Mouse (Mus musculus) urinary bladder, postnatal 36 days (tissue): ENCODE results near the gene Eftud2.
A peak's percentile ranks its signal among the peaks of the same experiment; 100 is the strongest.

ENCODE experiments used
- DNase-seq, 2 experiments: peaks; one replicate each; pipeline ENCODE4 v3.0.0; 2022; ENCODE audit warnings: low spot score in 2 of 2, mixed read lengths in 1 of 2

Eftud2 gene

DNA sequence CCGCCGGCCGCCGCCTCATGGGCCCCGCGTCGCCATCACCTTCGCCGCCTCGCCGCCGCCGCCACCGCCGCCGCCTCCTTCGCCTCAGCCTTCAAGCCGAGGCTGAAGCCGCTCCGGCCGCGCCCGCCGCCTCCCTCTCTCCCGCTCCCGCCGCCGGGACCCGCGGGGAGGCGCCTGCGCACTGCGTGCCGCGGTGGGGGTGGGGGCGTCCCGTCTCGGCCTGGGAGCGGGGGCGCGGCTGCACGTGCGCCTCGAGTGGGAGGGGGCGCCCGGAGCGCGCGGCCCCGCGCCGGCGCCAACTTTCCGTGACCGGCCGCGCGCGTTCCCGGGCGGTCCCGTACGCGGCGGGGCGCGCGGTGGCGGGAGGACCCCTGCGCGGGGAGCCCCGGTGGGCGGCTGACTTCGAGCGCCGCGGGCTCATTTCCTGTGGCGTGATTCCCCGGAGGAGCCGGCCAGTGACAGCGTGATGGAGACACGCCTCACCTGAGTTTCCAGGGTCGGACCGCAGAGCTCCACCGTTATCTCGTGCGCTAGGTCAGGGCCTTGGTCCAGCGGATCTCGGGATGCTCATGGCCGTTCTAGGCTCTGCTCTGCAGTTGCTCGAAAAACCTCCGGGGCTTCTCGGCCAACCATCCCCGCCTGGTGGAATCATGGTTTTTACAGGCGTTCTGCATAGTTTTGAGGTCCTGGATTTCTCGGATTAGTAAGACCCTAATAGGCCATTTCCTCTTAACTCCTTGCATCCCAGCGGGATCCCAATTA lies 61.6 kb downstream of the Eftud2 start, which contains the start of gene Gjc1:
Gene Gjc1, minus strand, starts transcription at position 680 of the 762 bp plus-strand sequence.
- peak; percentile 36 to 61 for DNase-seq

DNA sequence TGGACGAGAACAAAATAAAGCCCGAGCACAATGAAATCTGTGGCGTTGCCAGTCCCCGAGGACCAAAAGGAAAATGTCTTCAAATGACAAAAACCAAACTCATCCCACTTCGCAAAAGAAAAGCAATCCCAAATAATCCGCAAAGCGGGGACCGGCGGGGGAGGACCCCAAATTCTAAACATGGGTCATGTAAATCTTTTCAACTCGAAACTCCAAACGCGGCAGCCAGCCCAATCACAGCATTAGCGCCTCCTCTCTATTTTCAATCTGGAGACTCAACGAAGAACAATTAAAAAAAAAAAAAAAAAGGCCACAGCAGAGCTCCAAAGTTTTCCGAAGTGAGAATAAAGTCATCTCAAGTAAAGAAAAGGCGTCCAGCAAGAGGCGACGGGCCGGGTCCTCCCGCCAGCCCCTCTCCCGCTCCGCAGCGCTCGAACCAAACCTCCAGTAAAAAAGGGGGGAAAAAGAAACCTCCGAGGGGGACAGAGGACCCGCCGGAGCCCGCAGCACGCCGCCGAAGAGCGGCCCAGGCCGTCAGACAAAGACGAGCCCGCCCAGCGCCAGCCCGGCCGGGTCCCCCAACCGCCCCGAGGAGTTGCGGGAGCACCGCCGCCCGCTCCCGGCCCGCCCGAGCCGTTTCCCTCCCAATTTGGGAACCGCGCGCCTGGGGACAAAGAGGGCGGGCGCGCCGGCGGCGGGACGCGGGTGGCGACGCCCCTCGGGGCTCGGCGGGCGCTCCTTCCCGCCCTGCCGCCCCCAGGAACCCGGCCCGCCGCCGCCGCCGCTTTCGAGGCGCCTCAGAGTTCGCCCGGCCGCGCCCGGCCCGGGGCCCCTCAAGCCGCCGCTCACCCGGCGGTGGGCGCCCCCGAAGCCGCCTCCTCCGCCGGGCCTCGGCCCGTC lies 62.4 kb downstream of the Eftud2 start:
- DNase-seq = peak in 1 of 2 experiments; percentile 11

DNA sequence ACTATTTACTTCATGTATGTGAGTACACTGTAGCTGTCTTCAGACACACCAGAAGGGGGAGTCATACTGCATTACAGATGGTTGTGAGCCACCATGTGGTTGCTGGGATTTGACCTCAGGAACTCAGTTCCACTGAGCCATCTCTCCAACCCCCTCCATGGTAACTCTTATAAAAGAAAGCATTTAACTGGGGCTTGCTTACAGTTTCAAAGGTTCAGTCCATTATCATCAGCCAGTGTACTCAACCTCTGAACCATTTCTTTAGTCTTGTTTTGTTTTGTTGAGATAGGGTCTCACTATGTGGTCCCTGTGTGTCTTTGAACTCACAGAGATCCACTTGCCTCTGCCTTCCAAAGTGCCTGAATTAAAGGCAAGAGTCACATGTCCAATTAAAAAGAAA lies 65.9 kb downstream of the Eftud2 start:
- DNase-seq = no peak

DNA sequence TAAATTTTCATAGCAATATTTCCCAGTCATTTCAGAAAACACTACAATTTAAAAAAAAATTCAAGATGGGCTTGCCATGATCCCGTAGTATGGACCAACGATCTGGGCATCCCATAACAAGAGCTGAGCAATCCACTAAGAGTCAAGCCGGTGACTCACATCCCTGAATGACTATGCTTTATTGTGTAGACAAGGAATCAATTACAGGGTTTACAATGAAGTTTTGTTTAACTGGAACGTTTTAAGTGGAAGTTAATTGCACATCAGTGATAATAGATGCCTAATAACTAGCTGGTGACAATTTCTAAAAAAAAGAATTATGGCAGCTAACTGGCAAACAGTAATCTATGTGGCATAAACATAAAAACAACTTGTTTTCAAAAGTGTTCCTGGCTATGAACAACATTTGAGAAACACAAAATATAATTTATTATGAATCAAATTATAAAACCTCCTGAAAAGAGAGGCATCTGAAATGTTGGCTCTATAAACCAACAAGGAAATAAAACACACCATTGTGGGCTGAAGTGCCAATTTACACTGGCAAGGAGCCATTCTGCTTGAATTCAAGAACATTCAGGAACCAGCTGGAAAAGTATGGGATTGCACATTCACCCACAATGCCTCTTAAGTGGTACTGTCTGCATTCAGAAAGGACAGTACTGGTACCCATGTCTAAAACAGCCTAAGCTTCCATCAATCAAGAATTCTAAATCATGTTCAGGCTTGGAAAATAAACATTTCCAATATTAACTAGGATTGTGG lies 69.9 kb downstream of the Eftud2 start:
- no peak for DNase-seq

DNA sequence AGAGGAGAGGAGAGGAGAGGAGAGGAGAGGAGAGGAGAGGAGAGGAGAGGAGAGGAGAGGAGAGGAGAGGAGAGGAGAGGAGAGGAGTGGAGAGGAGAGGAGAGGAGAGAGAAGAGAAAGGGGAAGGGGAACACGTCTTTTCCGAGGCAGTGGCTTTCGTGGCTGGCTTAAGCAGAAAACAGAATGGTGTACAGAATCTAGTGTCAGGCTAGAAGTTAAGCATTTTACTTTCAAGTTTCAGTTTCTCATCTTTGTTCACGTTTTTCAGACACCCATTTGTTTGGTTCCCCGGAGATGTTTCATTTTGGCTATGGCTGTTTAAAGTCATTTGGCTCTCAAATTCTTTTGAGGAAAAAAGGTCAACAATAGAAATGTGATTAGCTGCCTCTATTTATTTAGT lies 72.5 kb downstream of the Eftud2 start:
- DNase-seq = no peak

DNA sequence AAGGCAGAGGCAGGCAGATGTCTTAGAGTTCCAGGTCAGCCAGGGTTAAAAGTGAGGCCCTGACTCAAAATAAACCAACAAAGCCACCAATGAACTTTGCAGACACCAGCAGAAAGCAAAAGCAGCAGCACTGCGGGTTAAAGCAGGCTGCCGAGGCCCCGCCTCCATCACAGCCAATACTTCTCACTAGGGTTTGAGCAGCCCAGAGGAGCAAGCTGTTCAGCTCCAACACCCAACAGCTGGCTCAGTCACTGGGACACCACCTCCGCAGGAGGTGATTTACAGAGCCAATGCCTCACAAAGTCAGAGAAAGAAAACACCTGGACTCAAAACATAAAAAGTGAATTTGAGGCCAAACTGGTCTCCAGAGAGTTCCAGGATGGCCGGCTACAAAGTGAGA lies 77.3 kb downstream of the Eftud2 start:
- no peak for DNase-seq

DNA sequence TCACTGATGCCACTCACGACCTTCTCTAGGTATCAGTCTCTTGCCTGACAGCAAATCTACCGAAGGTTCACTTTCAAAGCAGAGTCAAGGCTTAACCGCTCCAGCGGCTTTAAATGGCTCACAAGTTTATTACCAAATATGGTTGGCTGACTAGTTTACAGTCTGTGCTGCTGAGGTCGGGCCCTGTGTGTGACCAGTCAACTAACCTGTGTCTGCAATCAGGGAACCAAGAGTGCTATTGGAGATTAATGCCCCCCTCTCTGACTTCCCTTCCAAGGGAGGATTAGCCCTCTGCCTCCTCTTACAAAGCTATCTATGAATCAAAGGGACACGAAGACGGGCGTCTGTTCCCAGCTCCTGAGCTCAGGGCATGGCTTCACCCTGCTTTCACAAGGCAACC lies 86.6 kb downstream of the Eftud2 start:
- no peak for DNase-seq

DNA sequence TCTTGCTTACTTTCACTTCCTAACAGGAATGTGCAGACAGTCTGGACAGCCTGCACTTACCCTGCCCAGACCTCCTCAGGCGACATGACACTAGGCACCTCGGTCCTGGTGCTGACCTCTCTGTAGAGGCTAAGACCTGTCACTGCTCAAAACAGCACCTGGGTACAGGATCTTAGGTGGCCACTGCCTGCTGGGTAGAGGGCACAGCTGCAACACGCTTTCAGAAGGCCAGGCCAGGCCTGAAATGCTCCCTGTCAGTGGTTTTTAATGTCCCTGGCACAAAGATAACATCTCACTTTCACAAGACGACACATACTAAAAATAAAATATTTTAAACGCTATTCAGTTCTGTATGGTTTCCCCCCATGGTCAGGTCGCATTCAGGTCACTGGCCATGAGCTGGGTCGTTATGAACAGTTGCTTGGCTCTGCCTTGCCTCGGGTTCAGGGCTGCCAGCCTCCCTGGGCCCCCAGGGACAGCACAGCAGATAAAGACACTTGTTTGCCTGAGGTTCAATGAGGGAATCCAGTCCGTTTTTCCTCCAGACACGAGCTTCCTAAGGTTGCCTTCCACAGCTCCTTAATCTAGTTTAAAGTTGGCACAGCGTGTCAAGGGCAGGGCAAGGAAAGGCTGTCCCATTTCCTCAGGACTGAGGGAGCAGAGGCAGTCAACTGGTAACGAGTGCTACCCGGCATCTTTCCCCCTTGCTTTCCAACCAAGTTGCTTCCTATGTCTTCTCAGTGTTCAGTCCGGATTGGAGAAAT lies 88.9 kb downstream of the Eftud2 start:
- DNase-seq = no peak
